Mouse (Mus musculus): ENCODE results near the gene Rassf7. TPM values are rescaled to one million over a fixed set of nuclear protein-coding genes. Genes with fewer than 3 reads are reported as not detected.

The Rassf7 gene
- total and polyA plus RNA-seq, 3 experiments = 7.0 to 9.5 TPM; not detected in 1

DNA sequence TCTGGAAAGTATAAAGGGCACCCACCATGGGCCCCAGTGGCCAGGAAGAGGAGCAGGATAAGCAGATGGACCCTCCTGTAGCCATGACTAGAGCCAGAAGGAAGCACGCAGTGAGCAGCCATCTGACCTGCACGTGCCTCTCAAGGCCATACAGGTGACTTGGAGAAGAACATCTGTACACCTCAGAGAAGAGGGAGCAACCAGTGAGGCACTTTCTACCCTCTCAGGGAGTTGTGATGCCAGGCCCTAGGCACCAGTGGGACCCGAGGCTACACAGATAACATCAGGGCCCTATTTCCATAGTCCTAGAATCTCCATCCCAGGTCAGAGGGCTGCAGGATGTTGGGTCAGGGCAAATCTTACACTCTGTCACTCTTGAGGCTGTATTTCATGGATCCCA lies 25.4 kb upstream of the Rassf7 start:
- no peaks in the 10 kb centered on the region for H3K27me3 ChIP-seq (ENCODE audit: control insufficient read depth in 1 of 2, insufficient read depth in 2 of 2, low read length in 2 of 2)
- peaks cover 12% of the 10 kb centered on the region for H3K79me2 ChIP-seq (ENCODE audit: control insufficient read depth, insufficient read depth, low read length, poor library complexity)
- no peak overlapping the region for H3K27ac ChIP-seq (ENCODE audit: control insufficient read depth, low read depth, low read length)
- peaks cover 0 to 7% of the 10 kb centered on the region in 2 experiments; a peak in 2 of 4 replicates for H3K4me1 ChIP-seq (ENCODE audit: control insufficient read depth in 1 of 2, insufficient read depth in 2 of 2, low read length in 2 of 2)
- H3K36me3 ChIP-seq (ENCODE audit: control insufficient read depth in 1 of 2, insufficient read depth in 2 of 2, low read length in 2 of 2) = peaks cover 2 to 4% of the 10 kb centered on the region in 2 experiments; a peak in 3 of 4 replicates
- H3K4me3 ChIP-seq (ENCODE audit: control insufficient read depth in 1 of 2, insufficient read depth in 1 of 2, low read depth in 2 of 2, low read length in 2 of 2) = no peak overlapping the region
- no peak overlapping the region for H3K9ac ChIP-seq (ENCODE audit: control insufficient read depth, low read depth, low read length, poor library complexity, severe bottlenecking)
- H3K9me3 ChIP-seq (replicated peaks; ENCODE audit: insufficient read depth, low read length) = no peaks in the 10 kb centered on the region
- no peak for TF ChIP-seq ZKSCAN1 (IDR thresholded peaks at IDR 0.05; ENCODE audit: low read depth, low read length)
- TF ChIP-seq CHD1 (IDR thresholded peaks at IDR 0.05; ENCODE audit: low read depth, low read length) = no peak
- no peak for TF ChIP-seq MEF2A (IDR thresholded peaks at IDR 0.05; ENCODE audit: extremely low read depth, insufficient replicate concordance, low read depth, low read length, poor library complexity, severe bottlenecking)
- TF ChIP-seq EP300 (IDR thresholded peaks at IDR 0.05; ENCODE audit: low read depth in 1 of 2, low read length in 2 of 2) = no peak
- TF ChIP-seq NRF1 (IDR thresholded peaks at IDR 0.05; ENCODE audit: insufficient read depth, low read depth, low read length, poor library complexity, severe bottlenecking) = no peak
- TF ChIP-seq GATA1 (IDR thresholded peaks at IDR 0.05; ENCODE audit: low read depth, low read length) = no peak
- no peak for TF ChIP-seq CHD2 (IDR thresholded peaks at IDR 0.05; ENCODE audit: low read length)
- no peak for TF ChIP-seq E2F4 (IDR thresholded peaks at IDR 0.05; ENCODE audit: borderline replicate concordance, low read depth, low read length)
- TF ChIP-seq SMC3 (IDR thresholded peaks at IDR 0.05; ENCODE audit: low read depth, low read length) = no peak
- no peak for TF ChIP-seq ZMIZ1 (IDR thresholded peaks at IDR 0.05; ENCODE audit: low read depth, low read length)
- TF ChIP-seq SIN3A (IDR thresholded peaks at IDR 0.05; ENCODE audit: low read length) = no peak
- no peak for TF ChIP-seq MAX (IDR thresholded peaks at IDR 0.05; ENCODE audit: low read length)
- TF ChIP-seq TBP (IDR thresholded peaks at IDR 0.05; ENCODE audit: low read depth, low read length) = no peak
- TF ChIP-seq USF1 (IDR thresholded peaks at IDR 0.05; ENCODE audit: low read depth, low read length) = no peak
- DNase-seq (ENCODE audit: low read depth, low spot score) = no peak

DNA sequence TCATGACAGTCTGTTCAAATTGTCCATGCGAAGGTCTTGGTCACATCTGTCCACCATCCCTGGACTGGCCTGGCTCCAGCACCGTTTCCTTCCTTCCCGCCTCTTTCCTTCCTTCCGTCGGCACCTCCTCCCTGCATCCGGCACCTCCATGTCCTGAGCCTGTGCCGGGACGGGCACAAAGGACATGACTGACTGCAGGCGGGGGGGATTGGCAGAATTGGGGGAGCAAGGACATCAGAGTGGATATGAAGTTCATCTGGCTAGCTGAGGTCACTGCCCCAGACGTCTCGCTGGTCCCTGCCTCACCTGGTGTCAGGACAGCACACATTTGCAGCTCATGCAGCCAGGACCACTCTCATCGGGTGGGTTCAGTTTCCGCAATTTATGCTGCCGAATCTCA lies 24.6 kb upstream of the Rassf7 start:
- peaks cover under 1 to 15% of the 10 kb centered on the region in 2 experiments; a peak in 3 of 4 replicates for H3K4me1 ChIP-seq (ENCODE audit: control insufficient read depth in 1 of 2, insufficient read depth in 2 of 2, low read length in 2 of 2)
- H3K27me3 ChIP-seq (ENCODE audit: control insufficient read depth in 1 of 2, insufficient read depth in 2 of 2, low read length in 2 of 2) = no peaks in the 10 kb centered on the region
- H3K27ac ChIP-seq (ENCODE audit: control insufficient read depth, low read depth, low read length) = no peak overlapping the region
- TF ChIP-seq ZNF384 (IDR thresholded peaks at IDR 0.05; ENCODE audit: low read depth, low read length) = no peak
- no peak for TF ChIP-seq TBP (IDR thresholded peaks at IDR 0.05; ENCODE audit: low read depth, low read length)
- no peak for TF ChIP-seq USF2 (IDR thresholded peaks at IDR 0.05; ENCODE audit: borderline replicate concordance in 1 of 2, insufficient read depth in 1 of 2, low read depth in 1 of 2, low read length in 2 of 2)
- TF ChIP-seq ELF1 (IDR thresholded peaks at IDR 0.05; ENCODE audit: low read depth, low read length) = no peak
- no peak for TF ChIP-seq GATA1 (IDR thresholded peaks at IDR 0.05; ENCODE audit: low read depth, low read length)
- TF ChIP-seq RCOR1 (IDR thresholded peaks at IDR 0.05; ENCODE audit: low read depth, low read length) = no peak
- TF ChIP-seq ZC3H11A (IDR thresholded peaks at IDR 0.05; ENCODE audit: low read depth, low read length) = no peak
- no peak for TF ChIP-seq CHD2 (IDR thresholded peaks at IDR 0.05; ENCODE audit: low read length)
- no peak for TF ChIP-seq CHD1 (IDR thresholded peaks at IDR 0.05; ENCODE audit: low read depth, low read length)
- TF ChIP-seq CTCF (IDR thresholded peaks at IDR 0.05 in 2 of 3, conservative IDR thresholded peaks at IDR 0.05 in 1 of 3; ENCODE audit: control insufficient read depth in 1 of 3, insufficient read depth in 1 of 3, low read depth in 2 of 3, low read length in 3 of 3, poor library complexity in 1 of 3, severe bottlenecking in 1 of 3) = no peak
- no peak for TF ChIP-seq UBTF (IDR thresholded peaks at IDR 0.05; ENCODE audit: borderline replicate concordance, insufficient read depth, low read depth, low read length)
- no peak for TF ChIP-seq ZKSCAN1 (IDR thresholded peaks at IDR 0.05; ENCODE audit: low read depth, low read length)
- no peak for TF ChIP-seq NRF1 (IDR thresholded peaks at IDR 0.05; ENCODE audit: insufficient read depth, low read depth, low read length, poor library complexity, severe bottlenecking)
- TF ChIP-seq ZMIZ1 (IDR thresholded peaks at IDR 0.05; ENCODE audit: low read depth, low read length) = no peak
- TF ChIP-seq MEF2A (IDR thresholded peaks at IDR 0.05; ENCODE audit: extremely low read depth, insufficient replicate concordance, low read depth, low read length, poor library complexity, severe bottlenecking) = no peak
- no peaks in the 10 kb centered on the region for H3K9me3 ChIP-seq (replicated peaks; ENCODE audit: insufficient read depth, low read length)
- peaks cover 2 to 8% of the 10 kb centered on the region in 2 experiments; a peak in 3 of 4 replicates for H3K36me3 ChIP-seq (ENCODE audit: control insufficient read depth in 1 of 2, insufficient read depth in 2 of 2, low read length in 2 of 2)
- H3K79me2 ChIP-seq (ENCODE audit: control insufficient read depth, insufficient read depth, low read length, poor library complexity) = peaks cover 12% of the 10 kb centered on the region
- no peak for DNase-seq (ENCODE audit: low read depth, low spot score)
- no peak overlapping the region for H3K9ac ChIP-seq (ENCODE audit: control insufficient read depth, low read depth, low read length, poor library complexity, severe bottlenecking)
- no peak overlapping the region for H3K4me3 ChIP-seq (ENCODE audit: control insufficient read depth in 1 of 2, insufficient read depth in 1 of 2, low read depth in 2 of 2, low read length in 2 of 2)
